Mouse (Mus musculus) MEL (cell line): ENCODE results near the gene Rtbdn.
A peak's percentile ranks its signal among the peaks of the same experiment; 100 is the strongest.

Experiments used
- BHLHE40 ChIP-seq: IDR thresholded peaks from 2 replicates; pipeline ENCODE4 v1.6.1; 2012; ENCODE audit warnings: low read depth, mild to moderate bottlenecking, inconsistent platforms, low read length, improper control_type of control experiment, borderline replicate concordance
- CTCF ChIP-seq, 3 experiments: IDR thresholded peaks in 2 of 3; conservative IDR thresholded peaks in 1 of 3; 2 replicates each; pipeline ENCODE4 v1.5.1; 2011 to 2012; ENCODE audit warnings: low read length in 3 of 3, low read depth in 2 of 3, mild to moderate bottlenecking in 2 of 3, improper control_type of control experiment in 1 of 3, inconsistent platforms in 1 of 3, mixed read lengths in 1 of 3, moderate library complexity in 1 of 3; ENCODE audit not compliant: control insufficient read depth in 1 of 3, insufficient read depth in 1 of 3, poor library complexity in 1 of 3, severe bottlenecking in 1 of 3
- EP300 ChIP-seq, 2 experiments: IDR thresholded peaks; 2 replicates each; pipeline ENCODE4 v1.6.1; 2011; ENCODE audit warnings: improper control_type of control experiment in 2 of 2, low read length in 2 of 2, low read depth in 1 of 2, mild to moderate bottlenecking in 1 of 2
- ETS1 ChIP-seq: IDR thresholded peaks from 2 replicates; pipeline ENCODE4 v1.6.1; 2012; ENCODE audit warnings: low read depth, mild to moderate bottlenecking, inconsistent platforms, low read length, improper control_type of control experiment, moderate library complexity
- POLR2A ChIP-seq, 2 experiments: IDR thresholded peaks; 2 replicates each; pipeline ENCODE4 v1.6.1; 2011 to 2012; ENCODE audit warnings: low read length in 2 of 2, mild to moderate bottlenecking in 2 of 2, control low read depth in 1 of 2, improper control_type of control experiment in 1 of 2, low read depth in 1 of 2, moderate library complexity in 1 of 2; ENCODE audit not compliant: control insufficient read depth in 1 of 2, insufficient read depth in 1 of 2, poor library complexity in 1 of 2
- SMC3 ChIP-seq: IDR thresholded peaks from 2 replicates; pipeline ENCODE4 v1.6.1; 2011; ENCODE audit warnings: low read depth, low read length, improper control_type of control experiment
- TAL1 ChIP-seq: IDR thresholded peaks from 2 replicates; pipeline ENCODE4 v1.6.1; 2012; ENCODE audit warnings: mild to moderate bottlenecking, inconsistent platforms, low read length, moderate library complexity, mixed read lengths
- TCF12 ChIP-seq: IDR thresholded peaks from 2 replicates; pipeline ENCODE4 v1.6.1; 2014; ENCODE audit warnings: low read depth, mild to moderate bottlenecking, inconsistent platforms, low read length, improper control_type of control experiment, moderate library complexity

DNA sequence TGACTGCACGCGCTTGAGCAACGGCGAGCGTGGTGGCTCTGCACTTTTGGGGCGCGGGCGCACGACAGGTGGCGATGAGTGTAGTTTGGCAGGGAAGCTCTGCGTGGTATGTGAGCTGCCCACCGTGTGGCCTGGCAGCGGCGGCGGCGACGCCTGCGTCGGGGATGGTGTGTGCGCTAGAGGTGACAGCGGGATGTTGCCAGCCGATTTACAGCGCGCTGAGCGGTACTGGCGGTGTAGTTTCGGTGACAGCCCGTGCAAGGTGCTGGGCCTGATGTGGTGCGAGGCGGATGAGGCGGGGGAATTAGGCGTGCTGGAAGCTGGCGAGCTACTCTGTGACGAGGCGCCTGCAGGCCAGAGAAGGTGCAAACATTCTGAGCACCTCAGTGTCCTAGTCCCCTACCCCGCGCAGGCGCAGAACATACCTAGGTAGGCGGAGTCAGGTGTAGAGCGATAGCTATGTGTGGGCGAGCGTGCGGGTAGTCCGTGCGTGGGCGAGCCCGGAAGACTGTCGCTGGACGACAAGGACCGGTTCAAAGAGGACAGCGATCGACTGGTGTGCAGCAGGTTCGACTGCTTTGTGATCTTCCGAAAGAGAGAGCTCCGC is 33.8 kb upstream of the Rtbdn start:
- 0 out of 2 replicates have a peak, but pooled peaks have one; percentile 25 for TF ChIP-seq ETS1
- TF ChIP-seq POLR2A (IDR thresholded peaks at IDR 0.05; ENCODE audit: control insufficient read depth in 1 of 2, insufficient read depth in 1 of 2, low read depth in 1 of 2, low read length in 2 of 2, poor library complexity in 1 of 2): peak; percentile 71 to 79
- TF ChIP-seq SMC3: peak; percentile 15; the same call in 1 of the 2 replicates
- TF ChIP-seq BHLHE40: no peak
- TF ChIP-seq CTCF (IDR thresholded peaks at IDR 0.05 in 2 of 3, conservative IDR thresholded peaks at IDR 0.05 in 1 of 3; ENCODE audit: control insufficient read depth in 1 of 3, insufficient read depth in 1 of 3, low read depth in 2 of 3, low read length in 3 of 3, poor library complexity in 1 of 3, severe bottlenecking in 1 of 3): no peak
- peak; percentile 43 to 77 for TF ChIP-seq EP300 (IDR thresholded peaks at IDR 0.05; ENCODE audit: low read depth in 1 of 2, low read length in 2 of 2)
- peak; percentile 49 for TF ChIP-seq TAL1
- no peak for TF ChIP-seq TCF12
